35 mouse cellular contexts compared by ENCODE assay signal in genomic region chr3:102724798-102725459, GRCm38 (mm10). TPM values are rescaled to one million over a fixed set of nuclear protein-coding genes. Genes with fewer than 3 reads are reported as not detected.
A peak's percentile ranks its signal among the peaks of the same experiment; 100 is the strongest.
DNase-seq lines count a peak whose midpoint lies in the region; ATAC-seq and TF ChIP-seq lines count a peak whose summit lies in the region.
"Had no signal": no experiment of that assay in that cellular context is flagged by ENCODE, and none has a peak within 500 bp of the region (broad histone marks: within the 10 kb centered on the region; RNA-seq: fewer than 3 reads in every experiment).

No protein-coding gene starts in this region.

- no peaks in the 10 kb centered on the region for H3K27me3 ChIP-seq in thymus, adult 2 months (ENCODE audit: control insufficient read depth, insufficient read depth, low read length)
- H3K27me3 ChIP-seq in splenic B cell, adult 2 months (ENCODE audit: control insufficient read depth, insufficient read depth, low read length, poor library complexity, severe bottlenecking): no peaks in the 10 kb centered on the region
- H3K27me3 ChIP-seq: forebrain, embryonic 13.5 days; heart, embryonic 13.5 days; limb, embryonic 13.5 days; lung, embryonic 15.5 days; midbrain, embryonic 13.5 days; neural tube, embryonic 13.5 days; stomach, embryonic 15.5 days had no signal

- H3K4me3 ChIP-seq in thymus, adult 2 months (ENCODE audit: control insufficient read depth, insufficient read depth, low read length): no peak overlapping the region
- H3K4me3 ChIP-seq: forebrain, embryonic 13.5 days; limb, embryonic 13.5 days; lung, embryonic 15.5 days; midbrain, embryonic 13.5 days; neural tube, embryonic 13.5 days; stomach, embryonic 15.5 days had no signal

- peaks cover 37% of the 10 kb centered on the region for H3K4me1 ChIP-seq in thymus, adult 2 months (replicated peaks; ENCODE audit: control insufficient read depth, insufficient read depth, low read length)
- H3K4me1 ChIP-seq: forebrain, embryonic 13.5 days had no signal

- TF ChIP-seq CTCF in thymus, adult 2 months (IDR thresholded peaks at IDR 0.05; ENCODE audit: borderline replicate concordance, control insufficient read depth, extremely low read depth, insufficient read depth, low read length, poor library complexity): no peak

- peak; percentile 22 for ATAC-seq in activated CD4-positive, CD25-positive, alpha-beta regulatory T cell, adult 4 months
- ATAC-seq: forebrain, embryonic 13.5 days; intestine, embryonic 16.5 days; midbrain, embryonic 13.5 days had no signal

- H3K27ac ChIP-seq in thymus, adult 2 months (ENCODE audit: control insufficient read depth, insufficient read depth, low read length): peak overlapping the region; percentile 47
- H3K27ac ChIP-seq: forebrain, embryonic 13.5 days; kidney, postnatal 0 days; limb, embryonic 13.5 days; midbrain, embryonic 13.5 days; neural tube, embryonic 13.5 days had no signal

- no peak for DNase-seq in thymus, adult 2 months
- DNase-seq in thymus, postnatal 10 days (ENCODE audit: low spot score in 2 of 2): no peak
- peak; percentile 64 for DNase-seq in induced T-regulatory cell, adult 2 months (ENCODE audit: low read depth)
- DNase-seq in splenic B cell, adult 2 months (ENCODE audit: low read depth, low spot score): peak; percentile 23
- DNase-seq in right cerebral cortex, postnatal 25 days: no peak
- no peak for DNase-seq in gastrocnemius, postnatal 10 days
- DNase-seq: adrenal gland, postnatal 10 days; B cell, adult 2 months; cerebellum, adult 18-20 months; cerebellum, postnatal 14 days; gastrocnemius, postnatal 14 days; kidney, adult 8-10 months; kidney, postnatal 4 days had no signal

- no peak for TF ChIP-seq POLR2A in thymus, adult 2 months (IDR thresholded peaks at IDR 0.05; ENCODE audit: control insufficient read depth, extremely low read depth, insufficient read depth, low read length, poor library complexity)

- WGBS in thymus, adult 2 months: 16% methylated on average over 7 of the region's 7 CpGs

- no peaks in the 10 kb centered on the region for H3K36me3 ChIP-seq in thymus, adult 2 months (ENCODE audit: control insufficient read depth, insufficient read depth, low read length)
- no peaks in the 10 kb centered on the region for H3K36me3 ChIP-seq in splenic B cell, adult 2 months (ENCODE audit: control insufficient read depth, insufficient read depth, low read length, poor library complexity, severe bottlenecking)
- H3K36me3 ChIP-seq: G1E; heart, embryonic 13.5 days; limb, embryonic 13.5 days; lung, embryonic 15.5 days; midbrain, embryonic 13.5 days; neural tube, embryonic 13.5 days; stomach, embryonic 15.5 days had no signal

RNA-seq across cellular contexts. Expression of gene Tspan2, which starts 9.4 kb away (rescaled TPM):
- polyA plus RNA-seq in thymus, adult 2 months (2012; rRNA removed): 6.1 and 7.5 TPM in 2 replicates
- polyA plus RNA-seq in activated CD4-positive, CD25-positive, alpha-beta regulatory T cell, adult 4 months (2017; shearing (Covaris generic)): 1 to 10 TPM; 1.0 to 1.8 TPM
- 10 to 100 TPM; 14.9 to 19.6 TPM for total RNA-seq in gastrocnemius, postnatal 10 days (2021)
- polyA plus RNA-seq: G1E had no signal

RNA-seq across cellular contexts. Expression of gene Tshb, which starts 57.6 kb away (rescaled TPM):
- not detected in 2 replicates for polyA plus RNA-seq in thymus, adult 2 months (2012; rRNA removed)
- polyA plus RNA-seq in activated CD4-positive, CD25-positive, alpha-beta regulatory T cell, adult 4 months (2017; shearing (Covaris generic)): under 1 TPM in 1 of 2 experiments, not detected in 1; 0.17 TPM
- total RNA-seq in gastrocnemius, postnatal 10 days (2021): not detected
- total RNA-seq: adrenal gland, postnatal 10 days; gastrocnemius, postnatal 14 days; granulocyte monocyte progenitor cell, adult 5-6 weeks; heart, postnatal 25 days; layer of hippocampus, adult 8-10 months; layer of hippocampus, postnatal 25 days; left cerebral cortex, adult 8-10 months; left cerebral cortex, postnatal 36 days; megakaryocyte, adult 5-6 weeks had no signal
- polyA plus RNA-seq: brain, embryonic 14.5 days; G1E; liver, embryonic 16.5 days; small intestine, adult 2 months; urinary bladder, adult 2 months had no signal

Comparison
In these comparisons a context has a peak if more than half of its experiments do, and no peak if none do; other contexts are left out.
1. DNase-seq: peak in induced T-regulatory cell, adult 2 months (single experiment) and splenic B cell, adult 2 months (single experiment); none in thymus, adult 2 months (single experiment), thymus, postnatal 10 days (0 of 2), right cerebral cortex, postnatal 25 days (single experiment) and gastrocnemius, postnatal 10 days (single experiment).